Mouse (Mus musculus) embryo, embryonic 10 days (tissue): ENCODE data around the gene R3hcc1l.

Experiments used
- DNase-seq: peaks from one replicate; pipeline ENCODE4 v3.0.0-alpha.2; 2015; ENCODE audit warnings: low spot score

R3hcc1l gene

GRCm38 (mm10) chr19:42540649-42541048 lies 22.1 kb downstream of the R3hcc1l start:
- no peak for DNase-seq

- DNase-seq, result no peak
These were observed 40.1 kb downstream of the R3hcc1l start for GRCm38 (mm10) chr19:42558701-42559100.

GRCm38 (mm10) chr19:42561991-42562390 lies 43.4 kb downstream of the R3hcc1l start:
- DNase-seq, result no peak

GRCm38 (mm10) chr19:42562981-42563380 lies 44.4 kb downstream of the R3hcc1l start:
- DNase-seq, result no peak

GRCm38 (mm10) chr19:42563726-42564270 lies 45.2 kb downstream of the R3hcc1l start:
- DNase-seq, result no peak

GRCm38 (mm10) chr19:42566283-42567019 lies 47.9 kb downstream of the R3hcc1l start:
- no peak for DNase-seq

- DNase-seq, result no peak
These were observed 48.5 kb downstream of the R3hcc1l start for GRCm38 (mm10) chr19:42567020-42567419.

- DNase-seq, result no peak
These were observed 50.5 kb downstream of the R3hcc1l start for GRCm38 (mm10) chr19:42569076-42569475.

- no peak for DNase-seq
These were observed 52.7 kb downstream of the R3hcc1l start for GRCm38 (mm10) chr19:42571291-42571690.

- DNase-seq, result no peak
These were observed 56.8 kb downstream of the R3hcc1l start for GRCm38 (mm10) chr19:42575317-42575716.

GRCm38 (mm10) chr19:42576856-42577255 lies 58.3 kb downstream of the R3hcc1l start:
- no peak for DNase-seq

GRCm38 (mm10) chr19:42578631-42579030 lies 60.1 kb downstream of the R3hcc1l start:
- DNase-seq, result peak; percentile 2

GRCm38 (mm10) chr19:42580701-42581100 lies 62.1 kb downstream of the R3hcc1l start:
- peak; percentile 61 for DNase-seq

- no peak for DNase-seq
These were observed 64.3 kb downstream of the R3hcc1l start for GRCm38 (mm10) chr19:42582811-42583370.

GRCm38 (mm10) chr19:42583677-42584076 lies 65.1 kb downstream of the R3hcc1l start:
- DNase-seq, result no peak

GRCm38 (mm10) chr19:42584188-42584587 lies 65.6 kb downstream of the R3hcc1l start:
- DNase-seq, result no peak

- DNase-seq, result no peak
These were observed 69.1 kb downstream of the R3hcc1l start for GRCm38 (mm10) chr19:42587704-42588103.

- DNase-seq, result no peak
These were observed 70.7 kb downstream of the R3hcc1l start for GRCm38 (mm10) chr19:42589246-42589645.

- DNase-seq, result no peak
These were observed 73.0 kb downstream of the R3hcc1l start for GRCm38 (mm10) chr19:42591534-42591933.

GRCm38 (mm10) chr19:42593456-42593855 lies 74.9 kb downstream of the R3hcc1l start:
- DNase-seq, result no peak

- DNase-seq, result no peak
These were observed 76.5 kb downstream of the R3hcc1l start for GRCm38 (mm10) chr19:42595066-42595465.

- no peak for DNase-seq
These were observed 78.7 kb downstream of the R3hcc1l start for GRCm38 (mm10) chr19:42597286-42597685.

- no peak for DNase-seq
These were observed 79.3 kb downstream of the R3hcc1l start for GRCm38 (mm10) chr19:42597896-42598295.
